Mouse (Mus musculus) limb, embryonic 12.5 days (tissue): Measurements from ENCODE around the gene Dock1. TPM values are rescaled to one million over a fixed set of nuclear protein-coding genes. Genes with fewer than 3 reads are reported as not detected.

Source experiments
- ATAC-seq: fragments of 200-750 bp; cut with Nextera tagmentation; 2 replicates; pipeline ENCODE4 v1.8.0; 2017; ENCODE audit warnings: low read depth, moderate TSS enrichment; ENCODE audit not compliant: insufficient number of reproducible peaks, insufficient read depth, low FRiP score, low TSS enrichment
- H3K27ac ChIP-seq: fragments of 300-500 bp; sonication (generic); 2 replicates; pipeline ENCODE4 v1.5.1; 2016; ENCODE audit warnings: mild to moderate bottlenecking, moderate library complexity
- H3K27me3 ChIP-seq: fragments of 300-500 bp; sonication (generic); 2 replicates; pipeline ENCODE4 v1.6.1; 2016; ENCODE audit warnings: mild to moderate bottlenecking, moderate library complexity
- H3K36me3 ChIP-seq: fragments of 300-500 bp; sonication (generic); 2 replicates; pipeline ENCODE4 v1.6.1; 2016; ENCODE audit warnings: mild to moderate bottlenecking, moderate library complexity
- H3K4me1 ChIP-seq: fragments of 300-500 bp; sonication (generic); replicated peaks from 2 replicates; pipeline ENCODE4 v1.6.1; 2016
- H3K4me2 ChIP-seq: fragments of 300-500 bp; sonication (generic); 2 replicates; pipeline ENCODE4 v1.6.1; 2016; ENCODE audit warnings: mild to moderate bottlenecking, moderate library complexity
- H3K4me3 ChIP-seq: fragments of 300-500 bp; sonication (generic); replicated peaks from 2 replicates; pipeline ENCODE4 v1.5.1; 2016; ENCODE audit warnings: mild to moderate bottlenecking
- H3K9ac ChIP-seq: fragments of 300-500 bp; sonication (generic); replicated peaks from 2 replicates; pipeline ENCODE4 v1.6.1; 2016; ENCODE audit warnings: mild to moderate bottlenecking, moderate library complexity
- H3K9me3 ChIP-seq: fragments of 300-500 bp; sonication (generic); 2 replicates; pipeline ENCODE4 v1.6.1; 2016; ENCODE audit warnings: mild to moderate bottlenecking, moderate library complexity
- WGBS: fragments of 180-500 bp; shearing (Covaris S2); methylation state at CpG from one replicate; pipeline ENCODE4 v1.1.7; 2016; 5-methylcytosine and 5-hydroxymethylcytosine counted together
- polyA plus RNA-seq: library from polyadenylated mRNA; unstranded; fragments of >200 nt; fragmentation: Nextera tagmentation; extraction: Ambion mirVana; gene quantifications from 2 replicates; pipeline ENCODE4 v1.2.1, GENCODE M21; 2016

The Dock1 gene
- polyA plus RNA-seq, 1 experiment from 2014 or later = 47.9 TPM

GRCm38 (mm10) chr7:135059562-135059961 lies 389.1 kb downstream of the Dock1 start:
- no peak overlapping the region for H3K4me3 ChIP-seq
- no peak overlapping the region for H3K4me2 ChIP-seq
- no peak for ATAC-seq
- H3K27ac ChIP-seq = no peak overlapping the region
- WGBS = 91% methylated on average over 3 of the region's 3 CpGs
- H3K27me3 ChIP-seq = no peaks in the 10 kb centered on the region
- peaks cover 20% of the 10 kb centered on the region; the same call in 1 of the 2 replicates for H3K36me3 ChIP-seq
- no peak overlapping the region for H3K9ac ChIP-seq
- H3K4me1 ChIP-seq = no peaks in the 10 kb centered on the region
- peaks cover 17% of the 10 kb centered on the region; the same call in 1 of the 2 replicates for H3K9me3 ChIP-seq

- no peaks in the 10 kb centered on the region for H3K4me1 ChIP-seq
- no peaks in the 10 kb centered on the region for H3K27me3 ChIP-seq
- WGBS = 78% methylated on average over 5 of the region's 5 CpGs
- no peak overlapping the region for H3K4me2 ChIP-seq
- no peak overlapping the region for H3K9ac ChIP-seq
- peaks cover 20% of the 10 kb centered on the region; the same call in 1 of the 2 replicates for H3K36me3 ChIP-seq
- ATAC-seq = no peak
- peaks cover 10% of the 10 kb centered on the region; the same call in 1 of the 2 replicates for H3K9me3 ChIP-seq
- H3K27ac ChIP-seq = no peak overlapping the region
- H3K4me3 ChIP-seq = no peak overlapping the region
These were observed 393.4 kb downstream of the Dock1 start for GRCm38 (mm10) chr7:135063886-135064285.

- H3K4me3 ChIP-seq = no peak overlapping the region
- no peaks in the 10 kb centered on the region for H3K27me3 ChIP-seq
- WGBS = 71% methylated on average over 5 of the region's 5 CpGs
- no peak overlapping the region for H3K4me2 ChIP-seq
- H3K9ac ChIP-seq = no peak overlapping the region
- H3K9me3 ChIP-seq = peaks cover 7% of the 10 kb centered on the region; the same call in 1 of the 2 replicates
- H3K27ac ChIP-seq = no peak overlapping the region
- ATAC-seq = no peak
- no peaks in the 10 kb centered on the region for H3K4me1 ChIP-seq
- peaks cover 13% of the 10 kb centered on the region; the same call in 1 of the 2 replicates for H3K36me3 ChIP-seq
These were observed 394.8 kb downstream of the Dock1 start for GRCm38 (mm10) chr7:135065301-135065700.

GRCm38 (mm10) chr7:135068887-135069286 lies 398.4 kb downstream of the Dock1 start:
- no peak overlapping the region for H3K4me2 ChIP-seq

DNA sequence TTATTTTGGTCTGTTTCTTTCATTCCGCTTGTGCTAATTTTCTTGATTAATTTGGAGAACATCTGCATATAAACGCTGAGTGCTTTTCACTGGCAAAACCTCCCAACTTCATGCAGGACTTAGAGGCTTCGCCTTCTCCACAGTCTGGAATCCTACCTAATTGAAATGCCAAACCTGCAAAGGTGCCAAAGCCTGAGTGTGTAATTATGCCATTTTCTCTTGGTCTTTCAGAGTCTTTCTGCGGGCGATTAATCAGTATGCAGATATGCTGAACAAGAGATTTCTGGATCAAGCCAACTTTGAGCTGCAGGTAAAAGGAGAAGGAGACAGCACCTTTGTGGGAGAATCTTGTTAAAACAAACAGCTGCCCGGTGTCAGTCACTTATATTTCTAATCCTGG lies 406.4 kb downstream of the Dock1 start:
- Histone ChIP-seq H3K36me3 (peaks cover 2% of the 10 kb centered on the region; the same call in 1 of the 2 replicates), H3K9ac (no peak overlapping the region), H3K4me2 (no peak overlapping the region), H3K27ac (no peak overlapping the region), H3K9me3 (no peaks in the 10 kb centered on the region), H3K27me3 (no peaks in the 10 kb centered on the region), H3K4me3 (no peak overlapping the region), H3K4me1 (no peaks in the 10 kb centered on the region)
- 92% methylated on average over 6 of the region's 6 CpGs for WGBS
- ATAC-seq = no peak

More at GRCm38 (mm10) chr7:135068887-135069286, 398.4 kb downstream of the Dock1 start:
- H3K9ac ChIP-seq = no peak overlapping the region
- H3K4me1 ChIP-seq = no peaks in the 10 kb centered on the region
- ATAC-seq = no peak
- H3K9me3 ChIP-seq = 0 out of 2 replicates have a peak, but pooled peaks cover 3% of the 10 kb centered on the region
- 86% methylated on average over 3 of the region's 3 CpGs for WGBS
- H3K4me3 ChIP-seq = no peak overlapping the region
- no peak overlapping the region for H3K27ac ChIP-seq
- H3K36me3 ChIP-seq = peaks cover 4% of the 10 kb centered on the region; the same call in 1 of the 2 replicates
- H3K27me3 ChIP-seq = no peaks in the 10 kb centered on the region

- no peaks in the 10 kb centered on the region for H3K4me1 ChIP-seq
These were observed 406.9 kb downstream of the Dock1 start for GRCm38 (mm10) chr7:135077340-135077739.

GRCm38 (mm10) chr7:135077806-135078205 lies 407.4 kb downstream of the Dock1 start:
- no peak overlapping the region for H3K9ac ChIP-seq
- no peaks in the 10 kb centered on the region for H3K9me3 ChIP-seq
- no peaks in the 10 kb centered on the region for H3K4me1 ChIP-seq
- ATAC-seq = no peak
- H3K27ac ChIP-seq = no peak overlapping the region
- no peak overlapping the region for H3K4me3 ChIP-seq
- no peak overlapping the region for H3K4me2 ChIP-seq
- 60% methylated on average over 10 of the region's 10 CpGs for WGBS
- H3K27me3 ChIP-seq = no peaks in the 10 kb centered on the region
- H3K36me3 ChIP-seq = peaks cover 11% of the 10 kb centered on the region; the same call in 1 of the 2 replicates

More at GRCm38 (mm10) chr7:135077340-135077739, 406.9 kb downstream of the Dock1 start:
- no peak for ATAC-seq
- Histone ChIP-seq H3K36me3 (peaks cover 6% of the 10 kb centered on the region; the same call in 1 of the 2 replicates), H3K9ac (no peak overlapping the region), H3K27me3 (no peaks in the 10 kb centered on the region), H3K4me2 (no peak overlapping the region), H3K27ac (no peak overlapping the region), H3K9me3 (no peaks in the 10 kb centered on the region), H3K4me3 (no peak overlapping the region)
- 68% methylated on average over 6 of the region's 6 CpGs for WGBS

DNA sequence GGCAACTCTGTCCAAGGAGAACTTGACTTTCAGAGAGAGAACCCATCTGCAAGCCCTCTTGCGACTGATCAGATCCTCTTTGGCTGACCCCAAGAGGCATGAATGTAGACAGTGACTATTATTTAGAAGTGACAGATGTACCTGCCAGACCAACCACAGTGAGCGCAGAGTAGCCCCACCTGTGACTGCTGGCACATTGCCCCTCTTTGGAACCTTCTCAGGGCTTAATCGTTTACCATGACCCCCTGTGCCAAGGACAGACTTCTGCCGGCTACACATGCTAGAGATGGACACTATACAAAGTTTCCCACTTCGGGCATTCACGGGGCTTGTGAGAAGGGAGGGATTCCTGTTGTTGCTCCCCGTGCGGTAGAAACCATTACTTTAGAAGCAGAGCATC lies 413.0 kb downstream of the Dock1 start:
- Histone ChIP-seq H3K36me3 (peaks cover 16% of the 10 kb centered on the region; the same call in 1 of the 2 replicates), H3K4me1 (no peaks in the 10 kb centered on the region), H3K9ac (no peak overlapping the region), H3K9me3 (no peaks in the 10 kb centered on the region), H3K4me3 (no peak overlapping the region), H3K4me2 (no peak overlapping the region), H3K27me3 (no peaks in the 10 kb centered on the region), H3K27ac (no peak overlapping the region)
- no peak for ATAC-seq
- 93% methylated on average over 8 of the region's 8 CpGs for WGBS

GRCm38 (mm10) chr7:135084069-135084468 lies 413.6 kb downstream of the Dock1 start:
- Histone ChIP-seq H3K4me2 (no peak overlapping the region), H3K4me1 (no peaks in the 10 kb centered on the region), H3K9ac (no peak overlapping the region), H3K27me3 (no peaks in the 10 kb centered on the region), H3K36me3 (peaks cover 16% of the 10 kb centered on the region; the same call in 1 of the 2 replicates), H3K4me3 (no peak overlapping the region), H3K27ac (no peak overlapping the region), H3K9me3 (no peaks in the 10 kb centered on the region)
- no peak for ATAC-seq
- WGBS = 86% methylated on average over 7 of the region's 7 CpGs

GRCm38 (mm10) chr7:135086556-135086955 lies 416.1 kb downstream of the Dock1 start:
- H3K4me2 ChIP-seq = no peak overlapping the region
- ATAC-seq = no peak
- peaks cover 16% of the 10 kb centered on the region; the same call in 1 of the 2 replicates for H3K36me3 ChIP-seq
- no peak overlapping the region for H3K4me3 ChIP-seq
- no peak overlapping the region for H3K27ac ChIP-seq
- H3K27me3 ChIP-seq = no peaks in the 10 kb centered on the region
- no peak overlapping the region for H3K9ac ChIP-seq
- H3K4me1 ChIP-seq = no peaks in the 10 kb centered on the region
- no peaks in the 10 kb centered on the region for H3K9me3 ChIP-seq
- WGBS = 84% methylated on average over 5 of the region's 5 CpGs

DNA sequence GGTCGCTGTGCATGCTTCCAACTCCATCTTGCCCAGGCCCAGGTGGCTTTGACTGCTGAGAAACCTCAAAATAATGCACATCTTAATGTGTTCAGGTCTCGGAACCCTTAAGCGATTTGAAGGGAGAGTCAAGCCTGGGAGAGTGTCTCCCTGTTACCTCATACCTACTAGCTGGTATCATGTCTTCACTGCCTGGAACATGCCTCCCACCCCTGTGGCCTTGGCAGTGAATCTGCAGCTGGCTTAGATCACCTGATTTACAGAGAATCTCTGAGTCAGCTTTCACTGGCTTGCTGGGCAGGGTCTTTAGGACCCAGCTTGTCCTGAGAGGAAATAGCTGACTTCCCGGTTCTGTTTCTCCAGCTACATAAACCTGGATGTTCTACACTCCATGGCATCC lies 419.2 kb downstream of the Dock1 start:
- Histone ChIP-seq H3K27me3 (no peaks in the 10 kb centered on the region), H3K4me1 (no peaks in the 10 kb centered on the region), H3K4me3 (no peak overlapping the region), H3K4me2 (no peak overlapping the region), H3K27ac (no peak overlapping the region), H3K9me3 (no peaks in the 10 kb centered on the region), H3K36me3 (peaks cover 9% of the 10 kb centered on the region; the same call in 1 of the 2 replicates), H3K9ac (no peak overlapping the region)
- ATAC-seq = no peak
- 83% methylated on average over 4 of the region's 4 CpGs for WGBS

GRCm38 (mm10) chr7:135093851-135094250 lies 423.4 kb downstream of the Dock1 start:
- no peak overlapping the region for H3K27ac ChIP-seq
- WGBS = 58% methylated on average over 2 of the region's 2 CpGs
- no peak overlapping the region for H3K4me3 ChIP-seq

More at GRCm38 (mm10) chr7:135093851-135094250, 423.4 kb downstream of the Dock1 start:
- Histone ChIP-seq H3K9ac (no peak overlapping the region), H3K4me1 (no peaks in the 10 kb centered on the region), H3K27me3 (no peaks in the 10 kb centered on the region), H3K4me2 (no peak overlapping the region), H3K36me3 (peaks cover 12% of the 10 kb centered on the region; the same call in 1 of the 2 replicates), H3K9me3 (no peaks in the 10 kb centered on the region)
- no peak for ATAC-seq
